Mouse (Mus musculus): Measurements from ENCODE around the gene Phf11a. TPM values are rescaled to one million over a fixed set of nuclear protein-coding genes. Genes with fewer than 3 reads are reported as not detected.
"Not testable (repeated sequence)": the region's sequence is repeated elsewhere in the genome, so short reads cannot be mapped to it uniquely, and the experiment has no call there.

Gene Phf11a
- polyA plus RNA-seq, 1 experiment from 2014 or later: 0.22 TPM

- H3K9ac ChIP-seq (ENCODE audit: low read depth, low read length): no peak within 1 kb of the TSS
- peak; percentile 22 for DNase-seq (ENCODE audit: low spot score)
- 71% methylated on average over 3 of the region's 3 CpGs for WGBS
- ATAC-seq (ENCODE audit: low read depth): no peak
- H3K27me3 ChIP-seq (replicated peaks; ENCODE audit: control insufficient read depth, insufficient read depth, low read length): no peaks in the 10 kb centered on the region
- H3K4me3 ChIP-seq (ENCODE audit: low read depth, low read length): no peak within 1 kb of the TSS
- no peaks in the 10 kb centered on the region for H3K4me1 ChIP-seq (ENCODE audit: control insufficient read depth, insufficient read depth, low read length)
- H3K9me3 ChIP-seq (ENCODE audit: control insufficient read depth, low read length): no peaks in the 10 kb centered on the region
- no peaks in the 10 kb centered on the region for H3K36me3 ChIP-seq (ENCODE audit: control insufficient read depth, insufficient read depth, low read length)
- H3K27ac ChIP-seq (replicated peaks; ENCODE audit: low read depth, low read length): no peak within 1 kb of the TSS
- no peak within 1 kb of the TSS for H3K4me2 ChIP-seq (ENCODE audit: low read depth, low read length)
These were observed 37.3 kb downstream of the Phf11a start, which contains the start of gene Gm6904 for GRCm38 (mm10) chr14:59260056-59260455. Gm6904 (minus strand) TSS chr14:59260216.

GRCm38 (mm10) chr14:59255861-59256260, 41.5 kb downstream of the Phf11a start:
- H3K27me3 ChIP-seq (replicated peaks; ENCODE audit: control insufficient read depth, insufficient read depth, low read length); H3K4me3 ChIP-seq (ENCODE audit: low read depth, low read length); H3K9ac ChIP-seq (ENCODE audit: low read depth, low read length); H3K4me1 ChIP-seq (ENCODE audit: control insufficient read depth, insufficient read depth, low read length); DNase-seq (ENCODE audit: low spot score); ATAC-seq (ENCODE audit: low read depth); H3K27ac ChIP-seq (replicated peaks; ENCODE audit: low read depth, low read length); H3K9me3 ChIP-seq (ENCODE audit: control insufficient read depth, low read length); H3K4me2 ChIP-seq (ENCODE audit: low read depth, low read length); H3K36me3 ChIP-seq (ENCODE audit: control insufficient read depth, insufficient read depth, low read length): not testable (repeated sequence)
- WGBS: 53% methylated on average over 1 of the region's 1 CpGs

- not testable (repeated sequence) for H3K9me3 ChIP-seq (ENCODE audit: control insufficient read depth, low read length); H3K4me1 ChIP-seq (ENCODE audit: control insufficient read depth, insufficient read depth, low read length); H3K4me2 ChIP-seq (ENCODE audit: low read depth, low read length); H3K27ac ChIP-seq (replicated peaks; ENCODE audit: low read depth, low read length); ATAC-seq (ENCODE audit: low read depth); H3K9ac ChIP-seq (ENCODE audit: low read depth, low read length); H3K4me3 ChIP-seq (ENCODE audit: low read depth, low read length); H3K36me3 ChIP-seq (ENCODE audit: control insufficient read depth, insufficient read depth, low read length); H3K27me3 ChIP-seq (replicated peaks; ENCODE audit: control insufficient read depth, insufficient read depth, low read length)
- 63% methylated on average over 5 of the region's 5 CpGs for whole genome bisulfite sequencing
- DNase-seq (ENCODE audit: low spot score): peak; percentile 40
These were observed 47.0 kb downstream of the Phf11a start for GRCm38 (mm10) chr14:59250350-59250749.

GRCm38 (mm10) chr14:59233635-59234034, 63.7 kb downstream of the Phf11a start:
- ATAC-seq (ENCODE audit: low read depth): no peak
- DNase-seq (ENCODE audit: low spot score): no peak
- H3K4me2 ChIP-seq (ENCODE audit: low read depth, low read length): no peak overlapping the region
- H3K36me3 ChIP-seq (ENCODE audit: control insufficient read depth, insufficient read depth, low read length): peaks cover 95% of the 10 kb centered on the region
- H3K9me3 ChIP-seq (ENCODE audit: control insufficient read depth, low read length): peaks cover 12% of the 10 kb centered on the region; the same call in 1 of the 2 replicates
- WGBS: 95% methylated on average over 9 of the region's 9 CpGs
- no peaks in the 10 kb centered on the region for H3K27me3 ChIP-seq (replicated peaks; ENCODE audit: control insufficient read depth, insufficient read depth, low read length)
- H3K4me1 ChIP-seq (ENCODE audit: control insufficient read depth, insufficient read depth, low read length): no peaks in the 10 kb centered on the region
- no peak overlapping the region for H3K9ac ChIP-seq (ENCODE audit: low read depth, low read length)
- no peak overlapping the region for H3K4me3 ChIP-seq (ENCODE audit: low read depth, low read length)
- H3K27ac ChIP-seq (replicated peaks; ENCODE audit: low read depth, low read length): no peak overlapping the region

- Histone ChIP-seq H3K9ac (ENCODE audit: low read depth, low read length) (no peak overlapping the region), H3K27me3 (replicated peaks; ENCODE audit: control insufficient read depth, insufficient read depth, low read length) (no peaks in the 10 kb centered on the region), H3K27ac (replicated peaks; ENCODE audit: low read depth, low read length) (no peak overlapping the region), H3K36me3 (ENCODE audit: control insufficient read depth, insufficient read depth, low read length) (peaks cover 95% of the 10 kb centered on the region), H3K4me3 (ENCODE audit: low read depth, low read length) (no peak overlapping the region), H3K4me1 (ENCODE audit: control insufficient read depth, insufficient read depth, low read length) (no peaks in the 10 kb centered on the region), H3K4me2 (ENCODE audit: low read depth, low read length) (no peak overlapping the region), H3K9me3 (ENCODE audit: control insufficient read depth, low read length) (no peaks in the 10 kb centered on the region)
- ATAC-seq (ENCODE audit: low read depth) (no peak), DNase-seq (ENCODE audit: low spot score) (peak; percentile 14)
- WGBS: 78% methylated on average over 5 of the region's 5 CpGs
These were observed 65.3 kb downstream of the Phf11a start for GRCm38 (mm10) chr14:59232003-59232402.

- Histone ChIP-seq H3K4me1 (ENCODE audit: control insufficient read depth, insufficient read depth, low read length) (no peaks in the 10 kb centered on the region), H3K9ac (ENCODE audit: low read depth, low read length) (no peak overlapping the region), H3K36me3 (ENCODE audit: control insufficient read depth, insufficient read depth, low read length) (peaks cover 97% of the 10 kb centered on the region), H3K9me3 (ENCODE audit: control insufficient read depth, low read length) (no peaks in the 10 kb centered on the region), H3K4me2 (ENCODE audit: low read depth, low read length) (no peak overlapping the region), H3K27me3 (replicated peaks; ENCODE audit: control insufficient read depth, insufficient read depth, low read length) (no peaks in the 10 kb centered on the region), H3K4me3 (ENCODE audit: low read depth, low read length) (no peak overlapping the region), H3K27ac (replicated peaks; ENCODE audit: low read depth, low read length) (no peak overlapping the region)
- no peak for ATAC-seq (ENCODE audit: low read depth)
- DNase-seq (ENCODE audit: low spot score): no peak
- 95% methylated on average over 21 of the region's 21 CpGs for WGBS
These were observed 66.9 kb downstream of the Phf11a start for GRCm38 (mm10) chr14:59230331-59230966.

GRCm38 (mm10) chr14:59229822-59230221, 67.5 kb downstream of the Phf11a start:
- Histone ChIP-seq H3K4me2 (ENCODE audit: low read depth, low read length) (no peak overlapping the region), H3K4me3 (ENCODE audit: low read depth, low read length) (no peak overlapping the region), H3K9me3 (ENCODE audit: control insufficient read depth, low read length) (no peaks in the 10 kb centered on the region), H3K27me3 (replicated peaks; ENCODE audit: control insufficient read depth, insufficient read depth, low read length) (no peaks in the 10 kb centered on the region), H3K9ac (ENCODE audit: low read depth, low read length) (no peak overlapping the region), H3K27ac (replicated peaks; ENCODE audit: low read depth, low read length) (no peak overlapping the region), H3K36me3 (ENCODE audit: control insufficient read depth, insufficient read depth, low read length) (peaks cover 95% of the 10 kb centered on the region), H3K4me1 (ENCODE audit: control insufficient read depth, insufficient read depth, low read length) (no peaks in the 10 kb centered on the region)
- WGBS: 93% methylated on average over 3 of the region's 3 CpGs
- ATAC-seq (ENCODE audit: low read depth) (no peak), DNase-seq (ENCODE audit: low spot score) (no peak)

Other genes with a start within 250 kb of the Phf11a start
- not detected in 2 replicates for gene 1700129C05Rik, start 154.6 kb downstream of the Phf11a start, polyA plus RNA-seq (2014; fragmentation: Nextera tagmentation; extraction: Ambion mirVana)
- not detected in 2 replicates for gene Gm5142, start 118.8 kb downstream of the Phf11a start, polyA plus RNA-seq (2014; fragmentation: Nextera tagmentation; extraction: Ambion mirVana)
- 40.0 and 45.5 TPM in 2 replicates for gene Rcbtb1, start 96.3 kb downstream of the Phf11a start, polyA plus RNA-seq (2014; fragmentation: Nextera tagmentation; extraction: Ambion mirVana)
- gene Gm6904, start 37.3 kb downstream of the Phf11a start, polyA plus RNA-seq (2014; fragmentation: Nextera tagmentation; extraction: Ambion mirVana): not detected in 2 replicates
- gene Phf11b, start 43.8 kb upstream of the Phf11a start, polyA plus RNA-seq (2014; fragmentation: Nextera tagmentation; extraction: Ambion mirVana): 0.72 and 1.1 TPM in 2 replicates
- gene Phf11d, start 67.9 kb upstream of the Phf11a start, polyA plus RNA-seq (2014; fragmentation: Nextera tagmentation; extraction: Ambion mirVana): 1.3 and 2.1 TPM in 2 replicates
- 0.37 and 0.45 TPM in 2 replicates for gene Phf11c, start 97.9 kb upstream of the Phf11a start, polyA plus RNA-seq (2014; fragmentation: Nextera tagmentation; extraction: Ambion mirVana)
- gene Setdb2, start 143.4 kb upstream of the Phf11a start, polyA plus RNA-seq (2014; fragmentation: Nextera tagmentation; extraction: Ambion mirVana): 8.7 and 11.3 TPM in 2 replicates
- gene Cab39l, start 143.4 kb upstream of the Phf11a start, polyA plus RNA-seq (2014; fragmentation: Nextera tagmentation; extraction: Ambion mirVana): 38.1 and 39.9 TPM in 2 replicates

All from embryonic facial prominence, embryonic 14.5 days (tissue).